15 mouse cellular contexts compared by ENCODE assay signal in the genomic region with DNA sequence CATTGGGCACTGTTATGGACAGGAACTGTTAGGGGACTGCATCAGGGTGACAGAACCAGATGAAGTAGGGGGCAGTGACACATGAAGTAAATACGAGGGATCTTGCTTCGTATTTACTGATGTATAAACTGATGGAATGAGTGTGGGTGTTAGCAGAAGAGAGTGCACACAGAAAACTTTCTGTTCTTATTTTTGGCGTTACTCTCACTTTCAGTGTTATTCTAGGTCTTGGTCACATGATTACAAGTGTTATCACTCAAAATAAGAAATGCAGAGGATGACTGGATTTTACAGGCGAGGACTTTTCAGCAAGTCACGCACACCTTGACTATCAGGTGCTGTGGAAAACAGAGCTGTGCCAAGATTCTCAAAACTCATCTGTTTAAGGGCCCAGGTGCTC.
A peak's percentile ranks its signal among the peaks of the same experiment; 100 is the strongest.
DNase-seq lines count a peak whose midpoint lies in the region; TF ChIP-seq lines count a peak whose summit lies in the region.
"Had no signal": no experiment of that assay in that cellular context is flagged by ENCODE, and none has a peak within 500 bp of the region (broad histone marks: within the 10 kb centered on the region; RNA-seq: fewer than 3 reads in every experiment).

No protein-coding gene starts in this region.

- H3K4me3 ChIP-seq in CH12.LX (replicated peaks in 1 of 3; ENCODE audit: low read depth in 2 of 3, low read length in 2 of 3, poor library complexity in 1 of 3) = no peak overlapping the region
- H3K4me3 ChIP-seq in layer of hippocampus, adult 2 months = no peak overlapping the region

- peaks cover 3 to 8% of the 10 kb centered on the region in 2 experiments; a peak in 3 of 4 replicates for H3K4me1 ChIP-seq in CH12.LX (ENCODE audit: control insufficient read depth in 1 of 2, insufficient read depth in 2 of 2)

- TF ChIP-seq EP300 in CH12.LX (IDR thresholded peaks at IDR 0.05; ENCODE audit: low read length) = peak; percentile 16; the same call in 1 of the 2 replicates

- TF ChIP-seq POLR2A in CH12.LX (IDR thresholded peaks at IDR 0.05; ENCODE audit: low read depth, low read length) = no peak

- TF ChIP-seq RAD21 in CH12.LX (IDR thresholded peaks at IDR 0.05; ENCODE audit: low read depth, low read length) = no peak

- in situ Hi-C loops in CH12.LX (cut with MboI; ENCODE audit: low pct_ligation_motif_present, low pct_unique_long_range_greater_than_20kb, low sequenced_read_pairs) = no loop called here

- H3K27me3 ChIP-seq in CH12.LX (replicated peaks) = no peaks in the 10 kb centered on the region

- no peaks in the 10 kb centered on the region for H3K36me3 ChIP-seq in CH12.LX (replicated peaks in 1 of 2; ENCODE audit: control insufficient read depth in 1 of 2, insufficient read depth in 1 of 2, low read length in 1 of 2)
- H3K36me3 ChIP-seq: G1E had no signal

- dilution Hi-C loops in CH12.LX (cut with MboI; ENCODE audit: extremely low pct_ligation_motif_present, extremely low pct_unique_long_range_greater_than_20kb, low sequenced_read_pairs) = no loop called here

- H3K27ac ChIP-seq in CH12.LX (ENCODE audit: insufficient read depth, low read depth) = no peak overlapping the region
- H3K27ac ChIP-seq in layer of hippocampus, adult 2 months = no peak overlapping the region

- no peak overlapping the region for H3K4me2 ChIP-seq in CH12.LX (ENCODE audit: insufficient read depth, low read depth, poor library complexity, severe bottlenecking)

- H3K9ac ChIP-seq in CH12.LX (ENCODE audit: insufficient read depth, low read depth) = no peak overlapping the region

- TF ChIP-seq CTCF in CH12.LX (conservative IDR thresholded peaks at IDR 0.05 in 1 of 2, IDR thresholded peaks at IDR 0.05 in 1 of 2; ENCODE audit: low read depth in 2 of 2, low read length in 2 of 2) = no peak
- TF ChIP-seq CTCF in layer of hippocampus, adult 2 months (conservative IDR thresholded peaks at IDR 0.05) = no peak

- no peaks in the 10 kb centered on the region for H3K9me3 ChIP-seq in CH12.LX (replicated peaks; ENCODE audit: low read length)

- peak; percentile 6 for DNase-seq in CH12.LX (ENCODE audit: extremely low read depth)
- DNase-seq in layer of hippocampus, adult 2 months (ENCODE audit: low spot score in 2 of 2) = no peak
- DNase-seq: adrenal gland, adult 2 months; adrenal gland, adult 8-10 months; adrenal gland, postnatal 10 days; adrenal gland, postnatal 14 days; adrenal gland, postnatal 25 days; adrenal gland, postnatal 36 days; B cell, adult 2 months; cerebellum, adult 11 months; cerebellum, adult 11-12 months; cerebellum, adult 18-20 months; cerebellum, adult 2 months; cerebellum, adult 8-10 months had no signal

- H3K79me2 ChIP-seq in CH12.LX (replicated peaks; ENCODE audit: control insufficient read depth, extremely low read depth, insufficient read depth, poor library complexity, severe bottlenecking) = no peaks in the 10 kb centered on the region

TF ChIP-seq in CH12.LX, 34 proteins besides CTCF, POLR2A, EP300 and RAD21:
- TF ChIP-seq MYC (IDR thresholded peaks at IDR 0.05; ENCODE audit: low read depth, low read length) (no peak), ZC3H11A (IDR thresholded peaks at IDR 0.05; ENCODE audit: low read depth, low read length) (no peak), ZNF384 (IDR thresholded peaks at IDR 0.05; ENCODE audit: low read depth, low read length) (no peak), MEF2A (IDR thresholded peaks at IDR 0.05; ENCODE audit: borderline replicate concordance, low read depth, low read length) (peak; percentile 70; the same call in 1 of the 2 replicates), BHLHE40 (IDR thresholded peaks at IDR 0.05; ENCODE audit: low read depth, low read length) (peak; percentile 73), NELFE (IDR thresholded peaks at IDR 0.05; ENCODE audit: low read depth, low read length) (no peak), SIN3A (IDR thresholded peaks at IDR 0.05; ENCODE audit: low read length) (no peak), MXI1 (IDR thresholded peaks at IDR 0.05; ENCODE audit: low read depth, low read length) (no peak), RCOR1 (conservative IDR thresholded peaks at IDR 0.05; ENCODE audit: low read depth, low read length) (no peak), ETS1 (conservative IDR thresholded peaks at IDR 0.05; ENCODE audit: low read depth, low read length) (no peak), JUN (IDR thresholded peaks at IDR 0.05; ENCODE audit: insufficient read depth, low read depth, low read length) (no peak), SMC3 (IDR thresholded peaks at IDR 0.05; ENCODE audit: low read depth, low read length) (no peak), MAZ (IDR thresholded peaks at IDR 0.05; ENCODE audit: low read depth, low read length) (no peak), POLR2AphosphoS2 (IDR thresholded peaks at IDR 0.05; ENCODE audit: low read depth, low read length) (no peak), IRF4 (IDR thresholded peaks at IDR 0.05; ENCODE audit: low read depth, low read length) (peak; percentile 28; the same call in 1 of the 2 replicates)
